Mouse (Mus musculus) brain, embryonic 14.5 days (tissue): ENCODE data around the gene Fyttd1.

Experiments used
- CTCF ChIP-seq: fragments of 200-500 bp; IDR thresholded peaks from 2 replicates; pipeline ENCODE4 v1.5.1; 2012; ENCODE audit warnings: inconsistent platforms, mild to moderate bottlenecking, moderate library complexity, borderline replicate concordance; ENCODE audit not compliant: insufficient read depth, insufficient read length; ENCODE audit errors: extremely low read depth
- POLR2A ChIP-seq: fragments of 200-500 bp; IDR thresholded peaks from 2 replicates; pipeline ENCODE4 v1.6.1; 2012; ENCODE audit warnings: mild to moderate bottlenecking, inconsistent platforms, borderline replicate concordance; ENCODE audit not compliant: poor library complexity, insufficient read depth, insufficient read length, severe bottlenecking; ENCODE audit errors: extremely low read depth

DNA sequence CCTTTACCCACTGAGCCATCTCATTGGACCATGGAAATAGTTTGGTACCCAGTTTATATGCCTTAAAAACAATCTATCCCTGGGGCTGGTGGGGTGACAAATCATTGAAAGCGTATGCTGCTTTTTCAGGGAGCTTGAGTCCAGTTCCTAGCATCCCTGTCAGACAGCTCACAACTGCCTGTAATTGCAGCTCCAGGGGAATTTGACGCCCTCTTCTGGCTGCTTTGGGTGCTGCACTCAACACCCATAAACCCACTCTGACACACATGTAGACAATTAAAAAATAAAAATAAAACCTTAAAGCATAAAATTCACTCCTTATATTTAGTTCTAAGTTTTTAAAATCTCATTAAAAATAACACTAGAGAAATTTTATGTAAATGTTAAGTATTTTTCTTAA, 73.8 kb downstream of the Fyttd1 start:
- TF ChIP-seq POLR2A (no peak), CTCF (peak; percentile 39; the same call in 1 of the 2 replicates)
